Mouse (Mus musculus): ENCODE measurements around the gene Nudcd3. TPM values are rescaled to one million over a fixed set of nuclear protein-coding genes. Genes with fewer than 3 reads are reported as not detected.

Gene Nudcd3
- total and polyA plus RNA-seq, 3 experiments: 33.3 to 50.5 TPM; not detected in 1

GRCm38 (mm10) chr11:6207090-6207489 is 6.9 kb upstream of the Nudcd3 start:
- H3K4me3 ChIP-seq (ENCODE audit: control insufficient read depth in 1 of 2, insufficient read depth in 1 of 2, low read depth in 2 of 2, low read length in 2 of 2): no peak overlapping the region
- no peaks in the 10 kb centered on the region for H3K79me2 ChIP-seq (ENCODE audit: control insufficient read depth, insufficient read depth, low read length, poor library complexity)
- H3K36me3 ChIP-seq (ENCODE audit: control insufficient read depth in 1 of 2, insufficient read depth in 2 of 2, low read length in 2 of 2): no peaks in the 10 kb centered on the region
- TF ChIP-seq ZKSCAN1 (IDR thresholded peaks at IDR 0.05; ENCODE audit: low read depth, low read length): no peak
- TF ChIP-seq HCFC1 (IDR thresholded peaks at IDR 0.05; ENCODE audit: low read depth, low read length): no peak
- TF ChIP-seq MAX (IDR thresholded peaks at IDR 0.05; ENCODE audit: low read length): no peak
- TF ChIP-seq TBP (IDR thresholded peaks at IDR 0.05; ENCODE audit: low read depth, low read length): no peak
- no peak for TF ChIP-seq ZNF384 (IDR thresholded peaks at IDR 0.05; ENCODE audit: low read depth, low read length)
- no peak for TF ChIP-seq GATA1 (IDR thresholded peaks at IDR 0.05; ENCODE audit: low read depth, low read length)
- no peak for TF ChIP-seq CHD1 (IDR thresholded peaks at IDR 0.05; ENCODE audit: low read depth, low read length)
- no peak for TF ChIP-seq POLR2AphosphoS5 (IDR thresholded peaks at IDR 0.05; ENCODE audit: borderline replicate concordance, low read depth, low read length)
- no peak for TF ChIP-seq ZMIZ1 (IDR thresholded peaks at IDR 0.05; ENCODE audit: low read depth, low read length)
- no peak overlapping the region for H3K9ac ChIP-seq (ENCODE audit: control insufficient read depth, low read depth, low read length, poor library complexity, severe bottlenecking)
- peaks cover 2 to 8% of the 10 kb centered on the region in 2 experiments for H3K27me3 ChIP-seq (ENCODE audit: control insufficient read depth in 1 of 2, insufficient read depth in 2 of 2, low read length in 2 of 2)
- no peaks in the 10 kb centered on the region for H3K4me1 ChIP-seq (ENCODE audit: control insufficient read depth in 1 of 2, insufficient read depth in 2 of 2, low read length in 2 of 2)
- no peak overlapping the region for H3K27ac ChIP-seq (ENCODE audit: control insufficient read depth, low read depth, low read length)
- H3K9me3 ChIP-seq (replicated peaks; ENCODE audit: insufficient read depth, low read length): no peaks in the 10 kb centered on the region
- peak; percentile 35 for DNase-seq (ENCODE audit: low read depth, low spot score)

DNA sequence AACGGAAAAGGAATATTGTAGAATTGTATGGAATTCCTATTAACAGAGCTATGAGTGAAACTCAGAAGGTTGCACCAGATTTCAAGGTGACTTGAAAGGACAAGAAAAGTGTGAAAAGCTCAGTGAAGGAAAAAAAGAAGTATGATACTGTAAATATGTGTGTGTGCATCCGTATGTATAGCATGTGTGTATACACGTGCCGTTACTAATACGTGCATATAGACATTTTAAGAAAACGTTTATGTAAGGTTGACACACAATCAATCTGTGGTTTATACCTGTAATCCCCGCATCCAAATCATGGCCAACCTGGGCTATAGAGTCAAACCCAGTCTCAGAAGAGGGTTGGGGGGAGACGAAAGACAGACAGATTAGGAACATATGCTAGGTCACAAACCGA is 355 bp upstream of the Nudcd3 start:
- peak overlapping the region; percentile 58 to 92 for H3K4me3 ChIP-seq (ENCODE audit: control insufficient read depth in 1 of 2, insufficient read depth in 1 of 2, low read depth in 2 of 2, low read length in 2 of 2)
- peaks cover 0 to 20% of the 10 kb centered on the region in 2 experiments; a peak in 2 of 4 replicates for H3K36me3 ChIP-seq (ENCODE audit: control insufficient read depth in 1 of 2, insufficient read depth in 2 of 2, low read length in 2 of 2)
- DNase-seq (ENCODE audit: low read depth, low spot score): no peak
- peak overlapping the region; percentile 97 for H3K27ac ChIP-seq (ENCODE audit: control insufficient read depth, low read depth, low read length)
- TF ChIP-seq RAD21 (IDR thresholded peaks at IDR 0.05; ENCODE audit: low read depth, low read length) (no peak), ZKSCAN1 (IDR thresholded peaks at IDR 0.05; ENCODE audit: low read depth, low read length) (no peak), MYC (IDR thresholded peaks at IDR 0.05; ENCODE audit: low read depth, low read length) (peak; percentile 27; the same call in 1 of the 2 replicates), CTCF (IDR thresholded peaks at IDR 0.05 in 2 of 3, conservative IDR thresholded peaks at IDR 0.05 in 1 of 3; ENCODE audit: control insufficient read depth in 1 of 3, insufficient read depth in 1 of 3, low read depth in 2 of 3, low read length in 3 of 3, poor library complexity in 1 of 3, severe bottlenecking in 1 of 3) (no peak)
- peaks cover 9 to 23% of the 10 kb centered on the region in 2 experiments for H3K4me1 ChIP-seq (ENCODE audit: control insufficient read depth in 1 of 2, insufficient read depth in 2 of 2, low read length in 2 of 2)
- peaks cover 2 to 6% of the 10 kb centered on the region in 2 experiments; a peak in 3 of 4 replicates for H3K27me3 ChIP-seq (ENCODE audit: control insufficient read depth in 1 of 2, insufficient read depth in 2 of 2, low read length in 2 of 2)
- no peaks in the 10 kb centered on the region for H3K9me3 ChIP-seq (replicated peaks; ENCODE audit: insufficient read depth, low read length)
- H3K9ac ChIP-seq (ENCODE audit: control insufficient read depth, low read depth, low read length, poor library complexity, severe bottlenecking): peak overlapping the region; percentile 91
- H3K79me2 ChIP-seq (ENCODE audit: control insufficient read depth, insufficient read depth, low read length, poor library complexity): peaks cover 41% of the 10 kb centered on the region

DNA sequence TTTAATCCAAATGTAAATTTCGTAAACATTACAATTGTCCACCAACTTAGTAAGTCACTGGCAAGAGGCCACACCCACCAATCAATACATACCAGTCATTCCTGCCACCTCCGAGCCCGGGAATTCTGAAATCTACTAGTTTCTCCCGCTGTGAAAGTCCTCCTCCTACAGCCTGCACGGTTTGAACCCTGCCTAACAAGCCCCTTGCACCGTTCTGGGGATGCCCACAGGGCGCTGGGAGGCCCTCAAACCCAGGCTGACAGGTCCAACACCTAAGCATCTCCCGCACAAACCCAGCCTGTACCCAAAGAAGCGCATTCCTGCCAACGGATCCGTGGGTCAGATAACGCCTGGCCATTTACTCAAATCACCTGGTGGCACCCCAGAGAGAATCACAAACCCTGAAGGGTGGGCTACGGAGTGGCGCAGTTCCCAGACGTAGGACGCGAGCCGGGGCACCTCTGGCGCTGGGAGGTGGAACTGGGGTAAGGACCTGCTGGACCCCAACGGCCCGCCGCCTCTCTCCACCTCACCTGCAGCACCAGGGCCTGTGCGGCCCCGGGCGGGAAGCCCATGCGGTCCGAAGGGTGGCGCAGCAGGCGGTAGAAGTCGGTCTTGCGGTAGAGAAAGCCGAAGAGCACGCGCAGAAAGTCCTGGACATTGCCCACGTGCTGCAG is 667 bp downstream of the Nudcd3 start, which contains the start of gene A730071L15Rik:
A730071L15Rik (plus strand) TSS at position 620 of the 677 bp plus-strand sequence.
- Histone ChIP-seq H3K4me1 (ENCODE audit: control insufficient read depth in 1 of 2, insufficient read depth in 2 of 2, low read length in 2 of 2) (peaks cover 9 to 25% of the 10 kb centered on the region in 2 experiments), H3K9ac (ENCODE audit: control insufficient read depth, low read depth, low read length, poor library complexity, severe bottlenecking) (peak within 1 kb of the TSS; percentile 91), H3K36me3 (ENCODE audit: control insufficient read depth in 1 of 2, insufficient read depth in 2 of 2, low read length in 2 of 2) (peaks cover 0 to 20% of the 10 kb centered on the region in 2 experiments; a peak in 3 of 4 replicates), H3K4me3 (ENCODE audit: control insufficient read depth in 1 of 2, insufficient read depth in 1 of 2, low read depth in 2 of 2, low read length in 2 of 2) (peak within 1 kb of the TSS; percentile 58 to 92), H3K27ac (ENCODE audit: control insufficient read depth, low read depth, low read length) (peak within 1 kb of the TSS; percentile 97), H3K9me3 (replicated peaks; ENCODE audit: insufficient read depth, low read length) (no peaks in the 10 kb centered on the region), H3K27me3 (ENCODE audit: control insufficient read depth in 1 of 2, insufficient read depth in 2 of 2, low read length in 2 of 2) (peaks cover 0 to 2% of the 10 kb centered on the region in 2 experiments; a peak in 3 of 4 replicates), H3K79me2 (ENCODE audit: control insufficient read depth, insufficient read depth, low read length, poor library complexity) (peaks cover 49% of the 10 kb centered on the region)
- no peak for TF ChIP-seq ELF1 (IDR thresholded peaks at IDR 0.05; ENCODE audit: low read depth, low read length)
- TF ChIP-seq ZC3H11A (IDR thresholded peaks at IDR 0.05; ENCODE audit: low read depth, low read length): no peak
- 0 out of 2 replicates have a peak, but pooled peaks have one; percentile 3 for TF ChIP-seq GATA1 (IDR thresholded peaks at IDR 0.05; ENCODE audit: low read depth, low read length)
- DNase-seq (ENCODE audit: low read depth, low spot score): no peak

Measured in MEL (cell line).